Mouse (Mus musculus) embryonic facial prominence, embryonic 14.5 days (tissue): ENCODE data around the gene Fbxo24. TPM values are rescaled to one million over a fixed set of nuclear protein-coding genes. Genes with fewer than 3 reads are reported as not detected.
A peak's percentile ranks its signal among the peaks of the same experiment; 100 is the strongest.

Source experiments
- ATAC-seq: fragments of 200-750 bp; cut with Nextera tagmentation; 2 replicates; pipeline ENCODE4 v1.8.0; 2017; ENCODE audit warnings: low read depth, moderate number of reproducible peaks, moderate TSS enrichment
- DNase-seq: peaks from one replicate; pipeline ENCODE4 v3.0.0-alpha.2; 2015; ENCODE audit warnings: low spot score
- H3K27ac ChIP-seq: fragments of 300-500 bp; sonication (generic); replicated peaks from 2 replicates; pipeline ENCODE4 v1.5.1; 2014; ENCODE audit warnings: low read depth, mild to moderate bottlenecking, low read length, moderate library complexity
- H3K27me3 ChIP-seq: fragments of 300-500 bp; sonication (generic); replicated peaks from 2 replicates; pipeline ENCODE4 v1.6.1; 2014; ENCODE audit warnings: low read length; ENCODE audit not compliant: control insufficient read depth, insufficient read depth
- H3K36me3 ChIP-seq: fragments of 300-500 bp; sonication (generic); 2 replicates; pipeline ENCODE4 v1.6.1; 2014; ENCODE audit warnings: low read length, mixed read lengths; ENCODE audit not compliant: control insufficient read depth, insufficient read depth
- H3K4me1 ChIP-seq: fragments of 300-500 bp; sonication (generic); 2 replicates; pipeline ENCODE4 v1.6.1; 2014; ENCODE audit warnings: antibody characterized with exemption, low read length; ENCODE audit not compliant: control insufficient read depth, insufficient read depth
- H3K4me2 ChIP-seq: fragments of 300-500 bp; sonication (generic); 2 replicates; pipeline ENCODE4 v1.6.1; 2014; ENCODE audit warnings: low read depth, mild to moderate bottlenecking, low read length, moderate library complexity, mixed read lengths
- H3K4me3 ChIP-seq: fragments of 300-500 bp; sonication (generic); 2 replicates; pipeline ENCODE4 v1.5.1; 2014; ENCODE audit warnings: low read depth, mild to moderate bottlenecking, low read length
- H3K9ac ChIP-seq: fragments of 300-500 bp; sonication (generic); 2 replicates; pipeline ENCODE4 v1.6.1; 2014; ENCODE audit warnings: low read depth, mild to moderate bottlenecking, low read length, moderate library complexity, mixed read lengths
- H3K9me3 ChIP-seq: fragments of 300-500 bp; sonication (generic); 2 replicates; pipeline ENCODE4 v1.6.1; 2016; ENCODE audit warnings: low read length; ENCODE audit not compliant: control insufficient read depth
- WGBS: fragments of 180-500 bp; shearing (Covaris S2); extraction: QIAGEN DNeasy Blood & Tissue Kit; methylation state at CpG from one replicate; pipeline ENCODE4 v1.1.7; 2014; 5-methylcytosine and 5-hydroxymethylcytosine counted together
- polyA plus RNA-seq: library from polyadenylated mRNA; unstranded; fragments of >200 nt; fragmentation: Nextera tagmentation; extraction: Ambion mirVana; gene quantifications from 2 replicates; pipeline ENCODE4 v1.2.1, GENCODE M21; 2014

Fbxo24 gene
- polyA plus RNA-seq, 1 experiment from 2014 or later: 0.10 TPM

GRCm38 (mm10) chr5:137570691-137571586 lies 57.9 kb downstream of the Fbxo24 start:
- no peak for ATAC-seq
- Histone ChIP-seq H3K4me1 (0 out of 2 replicates have a peak, but pooled peaks cover 7% of the 10 kb centered on the region), H3K27ac (no peak overlapping the region), H3K9ac (no peak overlapping the region), H3K36me3 (no peaks in the 10 kb centered on the region), H3K4me2 (no peak overlapping the region), H3K4me3 (no peak overlapping the region), H3K9me3 (no peaks in the 10 kb centered on the region), H3K27me3 (peaks cover 17% of the 10 kb centered on the region; the same call in 1 of the 2 replicates)
- 79% methylated on average over 16 of the region's 17 CpGs for WGBS
- DNase-seq: peak; percentile 21

GRCm38 (mm10) chr5:137570181-137570580 lies 58.6 kb downstream of the Fbxo24 start:
- Histone ChIP-seq H3K4me1 (0 out of 2 replicates have a peak, but pooled peaks cover 7% of the 10 kb centered on the region), H3K27ac (no peak overlapping the region), H3K4me3 (no peak overlapping the region), H3K4me2 (no peak overlapping the region), H3K36me3 (no peaks in the 10 kb centered on the region), H3K9me3 (no peaks in the 10 kb centered on the region), H3K27me3 (peaks cover 17% of the 10 kb centered on the region; the same call in 1 of the 2 replicates), H3K9ac (no peak overlapping the region)
- DNase-seq: no peak
- ATAC-seq: no peak
- WGBS: 49% methylated on average over 7 of the region's 7 CpGs

GRCm38 (mm10) chr5:137569665-137570064 lies 59.1 kb downstream of the Fbxo24 start, which contains the start of gene Tfr2:
Gene Tfr2 (plus strand): TSS chr5:137569840.
- Histone ChIP-seq H3K9me3 (no peaks in the 10 kb centered on the region), H3K4me1 (0 out of 2 replicates have a peak, but pooled peaks cover 7% of the 10 kb centered on the region), H3K27ac (no peak within 1 kb of the TSS), H3K9ac (no peak within 1 kb of the TSS), H3K27me3 (peaks cover 12% of the 10 kb centered on the region; the same call in 1 of the 2 replicates), H3K4me2 (no peak within 1 kb of the TSS), H3K36me3 (no peaks in the 10 kb centered on the region), H3K4me3 (no peak within 1 kb of the TSS)
- peak; percentile 29 for DNase-seq
- WGBS: 32% methylated on average over 9 of the region's 9 CpGs
- ATAC-seq: peak; percentile 50; the same call in 1 of the 2 replicates

- Histone ChIP-seq H3K4me1 (0 out of 2 replicates have a peak, but pooled peaks cover 7% of the 10 kb centered on the region), H3K27me3 (0 out of 2 replicates have a peak, but pooled peaks cover 8% of the 10 kb centered on the region), H3K4me2 (no peak overlapping the region), H3K9ac (no peak overlapping the region), H3K4me3 (no peak overlapping the region), H3K36me3 (no peaks in the 10 kb centered on the region), H3K9me3 (no peaks in the 10 kb centered on the region), H3K27ac (no peak overlapping the region)
- WGBS: 68% methylated on average over 10 of the region's 12 CpGs
- no peak for ATAC-seq
- DNase-seq: no peak
Observed at GRCm38 (mm10) chr5:137569031-137569430, 59.8 kb downstream of the Fbxo24 start.

- 72% methylated on average over 8 of the region's 8 CpGs for WGBS
- H3K4me1 ChIP-seq: 0 out of 2 replicates have a peak, but pooled peaks cover 7% of the 10 kb centered on the region
Observed at GRCm38 (mm10) chr5:137568223-137568798, 60.5 kb downstream of the Fbxo24 start.

GRCm38 (mm10) chr5:137566416-137566815 lies 62.4 kb downstream of the Fbxo24 start:
- Histone ChIP-seq H3K9ac (no peak overlapping the region), H3K4me2 (no peak overlapping the region), H3K4me3 (no peak overlapping the region), H3K27me3 (no peaks in the 10 kb centered on the region), H3K27ac (no peak overlapping the region), H3K4me1 (0 out of 2 replicates have a peak, but pooled peaks cover 7% of the 10 kb centered on the region), H3K9me3 (no peaks in the 10 kb centered on the region), H3K36me3 (no peaks in the 10 kb centered on the region)
- WGBS: 93% methylated on average over 5 of the region's 5 CpGs
- ATAC-seq (no peak), DNase-seq (no peak)

More at GRCm38 (mm10) chr5:137568223-137568798, 60.5 kb downstream of the Fbxo24 start:
- no peak overlapping the region for H3K4me2 ChIP-seq
- no peaks in the 10 kb centered on the region for H3K36me3 ChIP-seq
- no peak overlapping the region for H3K4me3 ChIP-seq
- H3K9ac ChIP-seq: no peak overlapping the region
- H3K27me3 ChIP-seq: 0 out of 2 replicates have a peak, but pooled peaks cover 4% of the 10 kb centered on the region
- DNase-seq: no peak
- no peaks in the 10 kb centered on the region for H3K9me3 ChIP-seq
- ATAC-seq: no peak
- no peak overlapping the region for H3K27ac ChIP-seq

- 0 out of 2 replicates have a peak, but pooled peaks cover 7% of the 10 kb centered on the region for H3K4me1 ChIP-seq
- H3K4me2 ChIP-seq: no peak overlapping the region
- no peaks in the 10 kb centered on the region for H3K27me3 ChIP-seq
- ATAC-seq: no peak
- no peak for DNase-seq
- no peak overlapping the region for H3K4me3 ChIP-seq
- no peak overlapping the region for H3K27ac ChIP-seq
- 66% methylated on average over 5 of the region's 6 CpGs for WGBS
- H3K9me3 ChIP-seq: no peaks in the 10 kb centered on the region
- no peaks in the 10 kb centered on the region for H3K36me3 ChIP-seq
- H3K9ac ChIP-seq: no peak overlapping the region
Observed at GRCm38 (mm10) chr5:137565744-137566143, 63.1 kb downstream of the Fbxo24 start.

GRCm38 (mm10) chr5:137562965-137563364 lies 65.8 kb downstream of the Fbxo24 start:
- H3K4me2 ChIP-seq: no peak overlapping the region
- no peaks in the 10 kb centered on the region for H3K4me1 ChIP-seq
- no peaks in the 10 kb centered on the region for H3K27me3 ChIP-seq
- WGBS: 70% methylated on average over 10 of the region's 10 CpGs
- H3K36me3 ChIP-seq: no peaks in the 10 kb centered on the region
- ATAC-seq (no peak), DNase-seq (no peak)
- no peaks in the 10 kb centered on the region for H3K9me3 ChIP-seq
- H3K27ac ChIP-seq: no peak overlapping the region
- H3K9ac ChIP-seq: no peak overlapping the region
- no peak overlapping the region for H3K4me3 ChIP-seq
